Mouse (Mus musculus) neural tube, embryonic 12.5 days (tissue): ENCODE measurements around the gene 1700012A03Rik. TPM values are rescaled to one million over a fixed set of nuclear protein-coding genes. Genes with fewer than 3 reads are reported as not detected.

ENCODE experiments used
- ATAC-seq: fragments of 200-750 bp; cut with Nextera tagmentation; 2 replicates; pipeline ENCODE4 v1.8.0; 2017; ENCODE audit warnings: low read depth, mild to moderate bottlenecking, moderate TSS enrichment, moderate library complexity; ENCODE audit not compliant: low FRiP score
- H3K27ac ChIP-seq: fragments of 300-500 bp; sonication (generic); 2 replicates; pipeline ENCODE4 v1.5.1; 2016
- H3K27me3 ChIP-seq: fragments of 300-500 bp; sonication (generic); replicated peaks from 2 replicates; pipeline ENCODE4 v1.6.1; 2016; ENCODE audit warnings: mild to moderate bottlenecking
- H3K36me3 ChIP-seq: fragments of 300-500 bp; sonication (generic); 2 replicates; pipeline ENCODE4 v1.6.1; 2016; ENCODE audit warnings: mild to moderate bottlenecking
- H3K4me1 ChIP-seq: fragments of 300-500 bp; sonication (generic); 2 replicates; pipeline ENCODE4 v1.6.1; 2016
- H3K4me2 ChIP-seq: fragments of 300-500 bp; sonication (generic); replicated peaks from 2 replicates; pipeline ENCODE4 v1.6.1; 2016; ENCODE audit warnings: mild to moderate bottlenecking
- H3K4me3 ChIP-seq: fragments of 300-500 bp; sonication (generic); 2 replicates; pipeline ENCODE4 v1.5.1; 2016
- H3K9ac ChIP-seq: fragments of 300-500 bp; sonication (generic); 2 replicates; pipeline ENCODE4 v1.6.1; 2016; ENCODE audit warnings: mild to moderate bottlenecking
- H3K9me3 ChIP-seq: fragments of 300-500 bp; sonication (generic); 2 replicates; pipeline ENCODE4 v1.6.1; 2016; ENCODE audit warnings: mild to moderate bottlenecking
- WGBS: fragments of 180-500 bp; shearing (Covaris S2); methylation state at CpG from one replicate; pipeline ENCODE4 v1.1.7; 2016; 5-methylcytosine and 5-hydroxymethylcytosine counted together
- polyA plus RNA-seq: library from polyadenylated mRNA; unstranded; fragments of >200 nt; fragmentation: Nextera tagmentation; extraction: Ambion mirVana; gene quantifications from 2 replicates; pipeline ENCODE4 v1.2.1, GENCODE M21; 2016

Gene 1700012A03Rik
- not detected in 2 replicates for polyA plus RNA-seq

GRCm38 (mm10) chr6:32049951-32050345 lies at the start of gene 1700012A03Rik:
TSS of gene 1700012A03Rik (plus strand) at chr6:32050246.
- Histone ChIP-seq H3K9me3 (no peaks in the 10 kb centered on the region), H3K9ac (no peak within 1 kb of the TSS), H3K27ac (no peak within 1 kb of the TSS), H3K4me2 (no peak within 1 kb of the TSS), H3K36me3 (no peaks in the 10 kb centered on the region), H3K4me3 (no peak within 1 kb of the TSS), H3K27me3 (no peaks in the 10 kb centered on the region), H3K4me1 (no peaks in the 10 kb centered on the region)
- ATAC-seq: no peak
- 78% methylated on average over 3 of the region's 3 CpGs for WGBS

DNA sequence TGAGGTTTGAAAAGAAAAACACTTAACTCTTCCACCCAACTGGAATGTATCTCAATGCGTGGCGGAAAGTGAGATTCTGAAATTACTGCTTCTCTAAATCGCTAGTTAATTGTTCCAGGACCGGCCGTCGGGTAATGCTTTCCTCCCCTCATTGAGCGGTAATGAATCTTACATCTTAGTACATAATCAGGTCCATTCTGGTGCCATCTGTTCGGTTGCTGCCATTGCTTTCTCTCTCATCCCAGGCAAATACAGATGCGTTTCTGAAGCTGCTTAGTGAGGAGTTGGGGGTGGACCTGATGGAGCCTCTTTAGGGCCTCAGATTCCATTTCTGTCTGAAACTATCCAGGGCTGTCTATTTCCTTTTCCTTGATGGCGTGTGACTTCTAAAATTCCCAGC lies 45.8 kb upstream of the 1700012A03Rik start:
- 77% methylated on average over 10 of the region's 10 CpGs for WGBS

DNA sequence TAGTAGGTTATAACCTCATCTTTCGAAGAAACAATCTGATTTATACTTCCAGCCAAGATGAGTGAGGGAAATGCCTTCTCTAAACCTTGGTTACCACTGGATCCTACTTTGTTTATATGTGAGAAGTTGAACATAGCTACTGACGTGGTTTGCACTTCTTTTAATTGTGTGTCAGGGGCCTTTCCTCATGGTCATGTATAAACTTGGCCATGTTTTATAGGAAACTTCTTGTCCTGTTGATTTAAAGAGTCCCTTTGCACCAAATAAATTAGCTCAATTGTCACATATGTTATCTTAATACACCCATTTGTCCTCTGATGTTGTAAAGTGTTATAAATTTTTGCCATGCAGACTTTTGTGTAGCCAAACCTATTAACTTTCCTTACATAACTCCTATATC lies 44.1 kb upstream of the 1700012A03Rik start:
- Histone ChIP-seq H3K27ac (no peak overlapping the region), H3K36me3 (no peaks in the 10 kb centered on the region), H3K9ac (no peak overlapping the region), H3K4me1 (no peaks in the 10 kb centered on the region), H3K27me3 (no peaks in the 10 kb centered on the region), H3K4me3 (no peak overlapping the region), H3K9me3 (no peaks in the 10 kb centered on the region), H3K4me2 (no peak overlapping the region)
- ATAC-seq: no peak
- WGBS: 78% methylated on average over 2 of the region's 2 CpGs

More for the DNA sequence above, 45.8 kb upstream of the 1700012A03Rik start:
- ATAC-seq: no peak
- H3K9ac ChIP-seq: no peak overlapping the region
- no peaks in the 10 kb centered on the region for H3K9me3 ChIP-seq
- H3K27ac ChIP-seq: no peak overlapping the region
- no peaks in the 10 kb centered on the region for H3K36me3 ChIP-seq
- H3K4me2 ChIP-seq: no peak overlapping the region
- H3K27me3 ChIP-seq: no peaks in the 10 kb centered on the region
- no peaks in the 10 kb centered on the region for H3K4me1 ChIP-seq
- no peak overlapping the region for H3K4me3 ChIP-seq

DNA sequence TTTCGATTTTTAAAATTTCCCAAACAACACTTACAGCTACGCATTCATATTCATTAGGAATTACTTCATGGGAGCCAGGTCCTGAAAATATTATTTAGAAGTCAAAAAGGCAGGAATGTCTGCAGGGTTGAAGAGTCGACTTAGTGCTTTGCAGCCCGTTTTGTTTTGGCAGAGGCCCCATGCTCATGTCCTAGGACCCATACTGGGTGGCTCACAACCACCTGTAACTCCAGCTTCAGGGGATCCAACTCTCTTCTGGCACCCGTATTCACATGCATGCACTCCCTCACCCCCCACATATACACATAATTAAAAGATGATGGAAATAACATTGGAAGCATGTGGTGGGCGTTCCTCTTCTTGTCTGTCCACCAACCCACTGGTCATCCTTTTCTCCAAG lies 43.7 kb upstream of the 1700012A03Rik start:
- H3K27me3 ChIP-seq: no peaks in the 10 kb centered on the region
- no peaks in the 10 kb centered on the region for H3K9me3 ChIP-seq
- H3K36me3 ChIP-seq: no peaks in the 10 kb centered on the region
- ATAC-seq: no peak
- WGBS: 83% methylated on average over 6 of the region's 6 CpGs
- H3K27ac ChIP-seq: no peak overlapping the region
- H3K4me3 ChIP-seq: no peak overlapping the region
- H3K4me1 ChIP-seq: no peaks in the 10 kb centered on the region
- H3K4me2 ChIP-seq: no peak overlapping the region
- H3K9ac ChIP-seq: no peak overlapping the region

DNA sequence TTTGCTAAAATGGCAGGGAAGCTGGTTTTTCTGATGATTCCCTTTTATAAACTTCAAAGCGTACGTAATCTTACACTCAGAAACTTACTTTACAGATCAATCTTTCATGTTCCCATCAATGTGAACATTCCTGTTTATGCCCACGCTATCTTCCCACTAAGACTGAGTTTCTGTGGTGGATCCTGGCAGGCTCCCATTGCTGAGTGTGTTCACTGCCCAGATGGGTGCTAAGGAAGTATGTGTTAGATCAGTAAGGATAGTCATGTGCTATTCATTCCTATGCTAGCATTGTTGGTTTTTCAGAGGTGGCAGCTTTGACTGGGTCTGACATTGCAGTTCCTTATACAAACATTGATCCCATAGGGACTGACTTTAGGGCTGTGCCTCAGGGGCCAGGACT lies 42.7 kb upstream of the 1700012A03Rik start:
- Histone ChIP-seq H3K4me1 (no peaks in the 10 kb centered on the region), H3K4me3 (no peak overlapping the region), H3K9me3 (no peaks in the 10 kb centered on the region), H3K4me2 (no peak overlapping the region), H3K27ac (no peak overlapping the region), H3K27me3 (no peaks in the 10 kb centered on the region), H3K9ac (no peak overlapping the region), H3K36me3 (no peaks in the 10 kb centered on the region)
- WGBS: 92% methylated on average over 3 of the region's 3 CpGs
- ATAC-seq: no peak

DNA sequence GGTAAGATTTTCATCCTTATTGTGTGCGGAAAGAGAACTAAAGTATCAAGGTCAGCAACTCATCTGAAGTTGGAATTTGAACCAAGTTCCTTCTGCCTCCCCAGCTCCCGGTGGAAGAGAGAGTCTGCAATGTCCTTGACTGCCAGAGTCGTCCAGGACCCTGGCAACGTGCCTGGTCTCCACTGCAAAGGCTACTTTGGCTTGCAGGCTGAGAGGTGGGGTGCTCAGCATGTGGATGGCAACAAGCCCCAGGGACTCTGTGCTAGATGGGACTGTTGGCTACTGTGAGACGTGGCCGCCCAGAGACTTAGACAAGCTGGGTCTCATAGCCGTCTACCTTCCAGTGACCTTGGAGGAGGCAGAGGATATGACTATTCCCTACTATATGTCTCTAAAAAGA lies 33.2 kb upstream of the 1700012A03Rik start:
- Histone ChIP-seq H3K27me3 (no peaks in the 10 kb centered on the region), H3K4me3 (no peak overlapping the region), H3K27ac (no peak overlapping the region), H3K36me3 (no peaks in the 10 kb centered on the region), H3K4me2 (no peak overlapping the region), H3K9ac (no peak overlapping the region), H3K9me3 (no peaks in the 10 kb centered on the region), H3K4me1 (no peaks in the 10 kb centered on the region)
- ATAC-seq: no peak
- WGBS: 89% methylated on average over 7 of the region's 7 CpGs

- Histone ChIP-seq H3K9me3 (no peaks in the 10 kb centered on the region), H3K27me3 (no peaks in the 10 kb centered on the region), H3K27ac (no peak overlapping the region), H3K36me3 (no peaks in the 10 kb centered on the region), H3K4me1 (no peaks in the 10 kb centered on the region), H3K4me3 (no peak overlapping the region), H3K4me2 (no peak overlapping the region), H3K9ac (no peak overlapping the region)
- 82% methylated on average over 14 of the region's 14 CpGs for WGBS
- no peak for ATAC-seq
Observed at GRCm38 (mm10) chr6:32017406-32018104, 32.5 kb upstream of the 1700012A03Rik start.

DNA sequence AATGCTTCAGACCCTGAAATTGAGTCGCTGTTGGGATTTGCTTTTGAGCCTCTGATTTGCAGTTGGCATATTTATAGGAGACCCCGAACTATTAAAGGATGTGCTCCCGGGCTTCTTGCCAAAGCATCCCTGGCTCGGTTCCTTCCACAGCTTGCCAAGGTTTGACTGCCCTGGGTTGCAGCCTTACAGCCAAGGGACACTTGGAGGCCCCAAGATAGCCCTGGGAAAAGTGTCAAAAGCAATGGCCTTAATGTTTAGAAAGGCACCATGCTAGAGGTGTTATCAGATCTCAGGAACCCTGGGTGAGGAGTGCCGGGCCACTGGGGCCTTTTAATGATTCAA lies 32.0 kb upstream of the 1700012A03Rik start:
- Histone ChIP-seq H3K4me1 (no peaks in the 10 kb centered on the region), H3K4me3 (no peak overlapping the region), H3K36me3 (no peaks in the 10 kb centered on the region), H3K27me3 (no peaks in the 10 kb centered on the region), H3K9ac (no peak overlapping the region), H3K9me3 (no peaks in the 10 kb centered on the region), H3K27ac (no peak overlapping the region), H3K4me2 (no peak overlapping the region)
- 77% methylated on average over 5 of the region's 5 CpGs for WGBS
- ATAC-seq: no peak

GRCm38 (mm10) chr6:32021853-32022536 lies 28.1 kb upstream of the 1700012A03Rik start:
- H3K27me3 ChIP-seq: no peaks in the 10 kb centered on the region
- H3K9me3 ChIP-seq: no peaks in the 10 kb centered on the region
- no peaks in the 10 kb centered on the region for H3K4me1 ChIP-seq
- H3K9ac ChIP-seq: no peak overlapping the region
- no peak overlapping the region for H3K4me2 ChIP-seq
- H3K4me3 ChIP-seq: no peak overlapping the region
- no peak overlapping the region for H3K27ac ChIP-seq
- 86% methylated on average over 10 of the region's 10 CpGs for WGBS
- ATAC-seq: no peak
- H3K36me3 ChIP-seq: no peaks in the 10 kb centered on the region

- WGBS: 88% methylated on average over 1 of the region's 1 CpGs
- H3K27me3 ChIP-seq: no peaks in the 10 kb centered on the region
- no peak overlapping the region for H3K4me3 ChIP-seq
- no peak for ATAC-seq
- H3K27ac ChIP-seq: no peak overlapping the region
- H3K36me3 ChIP-seq: no peaks in the 10 kb centered on the region
- no peak overlapping the region for H3K9ac ChIP-seq
- H3K4me1 ChIP-seq: no peaks in the 10 kb centered on the region
- no peaks in the 10 kb centered on the region for H3K9me3 ChIP-seq
- H3K4me2 ChIP-seq: no peak overlapping the region
Observed at GRCm38 (mm10) chr6:32022537-32022869, 27.5 kb upstream of the 1700012A03Rik start.

DNA sequence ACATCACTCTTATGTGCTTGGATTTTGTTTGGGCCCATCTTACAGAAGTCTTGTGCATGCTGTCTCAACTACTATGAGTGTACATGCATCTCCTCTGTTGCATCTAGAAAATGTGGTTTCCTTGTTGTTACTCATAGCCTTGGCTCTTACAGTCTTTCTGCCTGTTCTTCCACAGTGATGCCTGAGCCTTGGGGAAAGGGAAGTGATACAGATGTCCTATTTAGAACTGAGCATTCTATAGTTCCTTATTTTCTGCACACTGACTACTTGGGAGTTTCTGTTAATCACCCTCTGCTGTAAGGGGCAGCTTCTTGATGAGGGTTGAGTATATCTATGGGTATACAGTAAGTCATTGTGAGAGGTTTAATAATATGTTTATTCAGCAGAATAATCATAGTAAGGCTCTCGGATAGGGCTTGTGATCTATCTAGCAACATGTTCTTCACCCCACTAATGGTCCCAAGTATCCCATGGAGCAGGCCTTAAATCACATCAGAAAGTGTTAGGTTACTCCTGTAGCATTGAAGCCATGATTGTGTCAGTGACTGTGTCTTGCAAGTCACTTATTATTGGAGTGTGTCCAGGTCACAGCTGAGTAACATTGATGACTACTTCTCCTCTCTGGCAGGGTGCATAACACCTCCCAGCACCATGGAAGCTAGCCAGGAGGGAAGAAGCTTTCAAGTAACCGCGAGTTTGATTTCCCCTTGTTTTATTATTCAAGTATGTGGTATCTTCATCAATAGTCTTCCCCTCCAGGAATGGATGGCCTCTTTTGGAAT lies 21.6 kb upstream of the 1700012A03Rik start:
- Histone ChIP-seq H3K4me1 (no peaks in the 10 kb centered on the region), H3K27me3 (no peaks in the 10 kb centered on the region), H3K36me3 (no peaks in the 10 kb centered on the region), H3K4me2 (no peak overlapping the region), H3K9ac (no peak overlapping the region), H3K4me3 (no peak overlapping the region), H3K27ac (no peak overlapping the region), H3K9me3 (no peaks in the 10 kb centered on the region)
- ATAC-seq: no peak
- WGBS: 91% methylated on average over 3 of the region's 3 CpGs

DNA sequence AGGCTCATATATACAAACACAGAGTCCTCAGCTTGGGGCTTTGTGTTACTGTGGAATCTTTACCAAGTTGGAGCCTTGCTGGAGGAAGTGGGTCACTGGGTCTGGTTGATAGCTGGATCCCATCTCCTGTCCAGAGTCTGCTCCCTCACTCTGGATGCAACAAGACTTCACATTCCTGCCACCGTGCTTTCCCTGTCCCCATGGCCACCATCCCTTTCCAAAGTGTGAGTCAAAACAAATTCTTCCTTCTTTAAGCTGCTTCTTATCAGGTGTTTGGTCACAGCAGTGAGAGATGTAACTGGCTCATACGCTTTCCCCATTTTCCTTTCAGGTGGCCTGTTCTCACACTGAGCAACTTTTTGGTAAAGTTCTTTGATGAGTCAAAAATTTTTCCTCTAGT lies 15.8 kb upstream of the 1700012A03Rik start:
- H3K27me3 ChIP-seq: no peaks in the 10 kb centered on the region
- no peak for ATAC-seq
- no peak overlapping the region for H3K27ac ChIP-seq
- 90% methylated on average over 2 of the region's 2 CpGs for WGBS
- no peaks in the 10 kb centered on the region for H3K9me3 ChIP-seq
- no peak overlapping the region for H3K9ac ChIP-seq
- H3K36me3 ChIP-seq: no peaks in the 10 kb centered on the region
- H3K4me3 ChIP-seq: no peak overlapping the region
- H3K4me2 ChIP-seq: no peak overlapping the region
- H3K4me1 ChIP-seq: no peaks in the 10 kb centered on the region
